Mouse (Mus musculus): ENCODE measurements around the gene Ndufb7.
"Not testable (repeated sequence)": the region's sequence is repeated elsewhere in the genome, so short reads cannot be mapped to it uniquely, and the experiment has no call there.

Ndufb7 gene

DNA sequence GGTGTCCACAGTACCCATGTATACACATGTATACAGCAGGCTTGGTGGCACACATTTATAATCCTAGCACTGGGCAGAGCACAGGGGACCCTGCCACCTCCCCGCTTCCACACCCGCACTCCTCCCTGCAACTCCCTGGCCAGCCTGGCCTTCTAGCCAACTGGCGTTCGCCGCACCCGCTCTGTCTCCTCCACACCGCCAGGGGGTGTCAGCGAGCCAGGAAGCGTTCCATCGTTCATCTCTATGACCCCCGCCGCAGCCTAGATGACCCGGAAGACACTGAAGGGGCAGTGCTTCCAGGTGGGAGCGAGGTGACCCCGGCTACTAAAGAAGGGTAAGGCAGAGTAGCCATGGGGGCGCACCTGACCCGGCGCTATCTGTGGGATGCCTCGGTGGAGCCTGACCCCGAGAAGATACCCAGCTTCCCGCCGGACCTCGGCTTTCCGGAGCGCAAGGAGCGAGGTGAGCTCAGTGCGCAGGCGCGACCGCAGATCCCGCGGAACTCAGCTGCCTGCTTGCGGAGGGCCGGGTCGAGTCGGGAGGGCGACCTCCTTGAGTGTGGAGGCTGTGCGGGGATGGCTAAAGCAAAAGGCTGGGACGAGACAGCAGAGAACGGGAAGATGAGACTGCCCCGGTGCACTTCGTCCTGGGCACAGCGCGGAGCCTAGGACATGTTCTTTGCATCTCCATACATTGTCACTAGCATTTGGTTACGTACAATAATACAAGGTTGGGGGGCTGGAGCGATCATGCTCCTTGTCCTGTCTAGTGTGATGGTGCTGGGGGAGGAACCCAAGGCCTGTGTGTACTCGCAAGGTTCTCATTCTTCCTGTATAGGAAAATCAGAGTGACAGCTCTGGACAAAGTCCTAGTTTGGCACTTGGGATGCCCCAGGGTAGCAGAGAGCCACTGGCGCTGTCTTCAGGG is at the start of gene Ndufb7:
Gene Ndufb7 (plus strand): TSS at position 203 of the 927 bp plus-strand sequence.
- DNase-seq: peak; percentile 99

DNA sequence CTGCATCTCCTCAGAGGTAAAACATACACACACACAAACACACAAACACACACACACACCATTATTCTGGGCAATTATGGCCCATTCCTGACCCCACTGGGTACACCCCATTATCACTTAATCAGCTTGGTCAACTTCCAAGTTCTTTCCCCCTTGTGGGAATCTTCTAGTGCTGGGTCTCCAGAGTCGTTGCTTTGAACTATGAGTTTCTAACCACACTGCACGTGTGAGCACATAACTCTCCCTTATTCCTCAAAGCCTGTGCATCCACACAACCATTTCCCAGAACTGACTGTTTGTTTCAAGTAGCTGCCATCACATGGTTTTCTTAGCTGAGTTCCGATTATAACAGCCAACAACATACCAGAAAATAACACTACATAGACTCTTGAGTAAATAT is 46.0 kb upstream of the Ndufb7 start:
- no peak for DNase-seq

DNA sequence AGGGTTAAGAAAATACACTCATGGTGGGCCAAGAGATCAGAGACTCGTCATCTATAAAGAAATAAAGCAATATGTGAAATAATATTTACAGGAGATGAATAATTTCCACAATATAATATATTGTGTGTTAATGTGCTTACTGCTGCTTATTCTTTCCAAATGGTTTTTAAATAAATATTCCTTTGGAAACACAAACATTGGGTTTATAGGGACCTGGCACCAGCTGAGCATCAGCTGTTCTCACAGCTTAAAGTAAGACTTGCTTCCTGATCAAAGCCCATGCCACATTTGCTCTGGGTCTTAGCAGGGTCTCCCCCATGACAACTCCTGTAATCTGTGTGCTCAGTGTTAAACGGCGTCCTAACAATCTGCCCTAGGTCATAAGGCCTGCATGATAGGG is 45.6 kb upstream of the Ndufb7 start:
- DNase-seq: not testable (repeated sequence)

DNA sequence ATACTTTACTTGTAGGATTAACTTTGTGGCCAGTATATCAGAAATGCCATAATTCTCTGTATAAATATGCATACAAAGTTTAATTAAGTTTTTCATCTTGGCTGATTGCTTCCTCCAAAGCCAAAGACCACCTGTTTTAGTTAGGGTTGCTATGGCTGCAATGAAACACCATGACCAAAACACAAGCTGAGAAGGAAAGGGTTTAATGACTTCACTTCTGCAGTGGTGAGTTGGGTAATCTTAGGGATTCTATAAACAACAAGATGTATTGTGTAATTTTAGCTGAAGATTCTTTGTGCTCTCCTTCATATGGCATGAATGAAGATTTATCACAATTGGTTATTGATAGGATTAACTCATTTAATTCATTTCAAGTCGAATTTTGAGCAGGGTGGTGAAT is 45.2 kb upstream of the Ndufb7 start:
- DNase-seq: no peak

DNA sequence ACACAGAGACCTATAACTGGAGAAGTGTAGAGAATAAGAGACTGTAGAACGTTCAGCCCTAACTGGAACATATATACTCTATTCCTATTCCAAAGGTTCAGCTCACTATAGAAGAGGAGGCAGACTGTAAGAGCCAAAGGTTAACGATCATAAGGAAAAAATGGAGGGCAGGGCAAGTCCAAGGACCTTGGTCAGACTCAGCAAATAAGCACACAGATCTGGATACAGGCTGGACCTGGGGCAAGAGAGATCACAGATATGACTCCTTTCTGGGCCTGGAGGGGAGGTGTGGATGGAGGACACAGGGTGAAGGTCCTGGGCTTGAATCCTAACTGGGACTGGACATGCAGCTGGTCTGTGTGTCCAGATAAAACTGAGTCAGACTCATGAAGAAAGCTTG is 31.7 kb upstream of the Ndufb7 start:
- DNase-seq: no peak

DNA sequence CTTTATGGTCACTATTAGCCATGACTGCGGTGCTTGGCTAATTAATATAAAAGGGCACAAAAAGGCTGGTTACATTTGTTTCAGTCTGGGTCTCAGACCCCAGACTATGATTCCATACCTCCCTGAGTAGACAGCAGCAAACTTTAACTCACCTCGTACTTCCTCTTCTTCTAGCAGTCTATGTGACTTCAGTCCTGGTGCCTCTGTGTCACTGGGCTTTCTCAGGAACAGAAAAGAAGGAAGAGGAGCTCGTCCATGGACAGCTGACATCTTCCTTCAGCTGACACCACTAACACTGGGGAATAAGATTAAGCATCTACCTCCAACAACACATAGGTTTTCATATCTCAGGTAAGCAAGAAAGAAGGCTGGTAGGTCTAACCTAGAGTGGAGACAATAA is 30.7 kb upstream of the Ndufb7 start, which contains the start of gene Olfr370:
Gene Olfr370 (plus strand): TSS at position 45 of the 400 bp plus-strand sequence.
- no peak for DNase-seq

DNA sequence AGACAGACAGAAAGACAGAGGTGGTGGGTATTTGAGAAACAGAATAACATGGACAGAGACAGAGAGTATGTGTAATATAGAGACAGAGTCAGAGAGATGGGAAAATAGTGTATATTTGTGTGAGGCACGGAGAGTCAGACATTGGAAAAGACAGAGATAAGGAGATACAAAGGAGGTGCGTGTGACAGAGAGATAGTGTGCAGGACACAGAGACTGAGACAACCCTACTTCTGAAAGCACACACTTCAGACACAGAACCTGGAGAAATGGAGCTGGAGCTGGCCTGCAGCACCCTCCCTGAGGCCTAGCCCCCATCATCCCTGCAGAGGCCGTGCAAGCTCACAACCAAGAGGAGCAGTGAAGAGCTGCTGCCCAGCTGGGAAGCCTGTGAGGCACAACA is 3.8 kb upstream of the Ndufb7 start:
- no peak for DNase-seq

DNA sequence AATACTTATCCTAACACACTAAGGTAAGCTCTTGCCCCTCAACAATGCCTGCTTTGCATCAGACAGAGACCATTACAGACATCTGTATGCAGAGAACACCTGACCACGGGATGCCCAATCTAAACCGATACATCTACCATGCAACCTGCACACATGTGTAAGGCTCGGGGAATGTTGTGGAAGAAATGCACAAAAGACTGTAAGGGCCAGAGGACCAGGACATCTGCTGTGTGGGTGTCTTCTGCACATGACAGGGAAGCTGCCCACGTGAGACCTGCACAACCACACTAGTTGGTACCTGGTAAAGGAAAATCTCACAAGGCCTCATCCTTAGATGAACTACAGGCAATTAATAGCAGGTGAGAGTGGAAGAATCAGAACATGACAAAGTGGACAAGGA is 3.2 kb upstream of the Ndufb7 start:
- DNase-seq: no peak

DNA sequence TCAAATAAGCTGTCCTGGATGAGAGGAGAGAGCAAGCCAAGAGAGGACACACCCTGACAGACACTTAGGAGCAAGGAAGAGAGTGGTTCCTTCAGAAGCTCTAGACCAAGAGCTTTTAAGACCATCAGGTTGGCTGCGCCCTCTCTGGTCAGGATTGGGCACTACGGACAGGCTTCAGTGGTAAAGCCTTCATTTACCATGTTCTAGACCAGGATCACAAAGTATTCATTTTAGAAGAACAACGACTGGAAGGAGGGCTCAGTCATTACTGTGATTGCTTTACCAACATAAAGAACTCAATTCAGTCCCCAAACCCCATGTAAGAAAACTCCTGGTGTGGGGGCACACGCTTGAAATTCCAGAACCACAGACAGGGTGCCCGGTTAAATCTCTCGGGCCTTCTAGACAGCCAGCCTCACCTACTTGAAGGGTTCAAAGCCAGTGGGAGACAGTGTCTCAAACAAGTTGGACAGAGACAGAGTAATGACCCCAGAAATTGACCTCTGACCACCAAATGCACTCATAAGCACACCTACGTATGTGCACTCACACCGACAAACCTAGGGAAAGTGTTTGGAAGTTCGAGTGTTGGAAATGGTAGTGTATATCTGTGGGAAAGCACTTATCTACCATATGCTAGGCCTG is 618 bp upstream of the Ndufb7 start:
- DNase-seq: peak; percentile 33 to 62

DNA sequence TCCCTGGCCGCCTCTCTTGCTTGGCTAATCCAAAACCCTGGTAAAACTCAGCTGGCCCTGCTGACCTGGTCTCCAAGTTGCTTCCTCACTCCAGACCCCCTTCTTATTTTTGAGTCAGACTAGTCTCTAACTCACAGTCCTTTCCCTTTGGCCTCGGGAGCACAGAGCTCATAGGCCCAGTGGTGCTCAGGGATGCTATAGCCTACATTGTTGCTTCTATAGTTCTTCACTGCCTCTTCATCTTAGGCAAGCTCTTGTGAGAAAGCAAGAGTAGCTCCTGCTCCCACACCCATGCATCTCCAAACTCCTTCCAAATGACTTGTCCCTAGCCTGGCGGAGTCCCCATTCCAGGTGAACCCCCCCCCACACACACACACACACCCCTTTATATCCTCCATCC is 1.2 kb downstream of the Ndufb7 start:
- peak; percentile 7 to 8 for DNase-seq

DNA sequence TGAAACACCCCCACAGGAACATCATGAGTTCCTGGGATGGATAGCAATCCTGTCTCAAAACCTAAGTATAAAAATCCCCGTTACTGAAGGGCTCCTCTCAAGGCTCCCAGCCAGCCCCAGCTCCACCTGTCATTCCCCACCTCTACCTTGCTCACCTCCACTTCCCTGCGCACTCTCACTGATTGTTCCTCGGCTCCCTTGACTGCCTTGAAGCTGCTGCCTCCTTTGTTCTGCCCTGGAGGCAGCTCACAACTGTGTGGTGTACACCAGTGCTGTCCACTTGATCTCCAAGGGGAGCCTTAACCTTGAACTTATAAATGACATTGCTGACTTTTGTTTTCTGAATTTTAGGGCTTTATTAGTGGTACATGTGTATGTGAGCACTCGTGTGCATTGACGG is 1.7 kb downstream of the Ndufb7 start:
- DNase-seq: peak; percentile 6 to 9

DNA sequence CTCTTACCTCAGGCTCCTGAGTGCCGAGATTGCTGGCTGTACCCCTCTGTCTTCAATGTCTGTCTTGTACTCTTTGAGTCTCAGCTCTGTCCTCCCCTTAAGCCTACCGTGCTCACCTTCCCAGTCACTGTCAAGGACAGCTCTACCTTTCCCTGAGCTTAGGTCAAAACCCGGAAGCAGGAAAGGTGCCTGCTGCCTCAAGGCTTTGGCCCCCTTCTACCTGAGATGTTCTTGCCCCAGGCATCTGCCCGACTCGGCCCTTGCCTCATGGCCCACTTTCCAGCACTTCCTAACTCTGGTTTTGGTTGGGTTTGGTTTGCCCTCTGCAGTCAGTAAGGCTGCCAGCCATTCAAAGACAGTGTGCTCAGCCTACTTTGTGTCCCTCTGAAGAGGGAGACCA is 2.3 kb downstream of the Ndufb7 start:
- peak; percentile 7 for DNase-seq

DNA sequence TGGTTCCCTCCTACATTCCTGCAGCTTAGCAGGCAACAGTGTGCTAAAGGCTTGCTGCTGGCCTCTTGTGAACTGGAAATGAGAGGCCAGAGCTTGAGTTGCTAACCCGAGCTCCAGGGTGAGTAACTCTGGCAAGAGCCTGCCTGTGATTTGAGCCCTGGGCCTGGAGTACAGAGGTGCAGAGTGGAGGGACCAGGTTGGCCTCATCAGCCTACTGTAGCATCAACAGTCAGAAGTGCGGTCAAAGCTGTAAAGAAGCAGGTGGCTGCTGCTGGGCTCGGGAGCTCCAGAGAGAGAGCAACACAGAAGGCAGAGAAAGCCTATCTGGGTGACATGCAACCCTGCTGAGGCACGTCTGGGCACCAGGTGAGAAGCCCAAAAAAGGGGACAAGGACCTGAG is 2.7 kb downstream of the Ndufb7 start:
- DNase-seq: peak in 1 of 2 experiments; percentile 10

DNA sequence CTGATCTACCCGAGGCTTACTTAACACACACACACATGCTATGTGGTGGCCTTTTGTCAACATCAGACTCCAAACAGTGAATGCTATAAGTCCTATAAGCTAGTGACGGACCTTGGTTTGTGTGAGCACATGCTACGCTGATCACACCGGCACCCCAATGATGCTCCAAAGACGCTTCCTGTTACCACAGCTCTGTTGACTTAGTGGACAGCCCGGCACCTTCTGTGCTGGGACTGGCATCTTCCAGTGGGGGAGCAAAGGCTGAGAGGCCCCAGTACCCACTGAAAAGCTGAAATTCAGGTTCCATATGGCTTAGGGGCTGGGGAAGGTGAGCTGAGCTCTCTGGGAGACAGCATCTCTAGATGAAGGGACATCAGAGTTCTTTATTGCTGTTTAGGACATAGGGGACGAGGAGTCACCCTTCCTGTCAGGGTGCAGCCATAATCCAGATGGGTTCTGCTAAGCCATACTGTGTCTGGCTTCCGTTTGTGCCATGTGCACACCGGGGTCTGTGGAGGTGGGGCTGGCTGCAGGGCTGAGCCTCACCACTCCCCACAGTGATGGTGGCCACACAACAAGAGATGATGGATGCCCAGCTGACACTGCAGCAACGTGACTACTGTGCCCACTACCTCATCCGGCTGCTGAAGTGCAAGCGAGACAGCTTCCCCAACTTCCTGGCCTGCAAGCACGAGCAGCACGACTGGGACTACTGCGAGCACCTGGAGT is 4.0 kb downstream of the Ndufb7 start:
- DNase-seq: peak; percentile 6 to 10

DNA sequence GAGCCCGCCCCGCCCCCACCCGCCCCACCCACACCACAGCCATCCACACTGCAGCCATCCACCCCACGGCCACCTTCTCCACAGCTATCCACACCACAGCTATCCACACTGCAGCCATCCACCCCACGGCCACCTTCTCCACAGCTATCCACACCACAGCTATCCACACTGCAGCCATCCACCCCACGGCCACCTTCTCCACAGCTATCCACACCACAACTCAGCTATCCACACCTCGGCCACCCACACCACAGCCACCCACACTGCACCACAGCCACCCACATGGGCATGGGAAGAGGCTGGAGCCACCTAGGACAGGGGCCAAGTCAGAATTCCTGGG is 4.5 kb downstream of the Ndufb7 start:
- DNase-seq: not testable (repeated sequence)

DNA sequence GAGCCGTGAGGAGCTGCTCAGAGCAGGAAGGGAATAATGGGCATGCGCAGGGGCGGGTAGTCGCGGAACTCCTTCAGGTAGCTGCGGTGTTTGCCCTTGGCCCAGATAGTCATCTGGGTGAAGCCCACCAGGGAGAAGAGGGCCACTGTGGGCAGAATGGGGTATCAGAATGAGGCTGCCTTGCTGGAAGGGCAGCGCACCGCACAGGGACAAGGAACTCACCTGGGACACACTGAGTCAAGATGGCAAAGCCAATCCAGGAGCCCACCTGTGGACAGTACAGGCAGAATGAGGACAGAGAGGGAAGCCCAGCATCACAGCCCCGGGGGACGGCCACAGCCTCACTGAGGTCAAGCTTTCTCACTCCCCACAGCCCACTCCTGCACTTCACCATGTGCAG is 5.3 kb downstream of the Ndufb7 start:
- DNase-seq: peak; percentile 7 to 8

DNA sequence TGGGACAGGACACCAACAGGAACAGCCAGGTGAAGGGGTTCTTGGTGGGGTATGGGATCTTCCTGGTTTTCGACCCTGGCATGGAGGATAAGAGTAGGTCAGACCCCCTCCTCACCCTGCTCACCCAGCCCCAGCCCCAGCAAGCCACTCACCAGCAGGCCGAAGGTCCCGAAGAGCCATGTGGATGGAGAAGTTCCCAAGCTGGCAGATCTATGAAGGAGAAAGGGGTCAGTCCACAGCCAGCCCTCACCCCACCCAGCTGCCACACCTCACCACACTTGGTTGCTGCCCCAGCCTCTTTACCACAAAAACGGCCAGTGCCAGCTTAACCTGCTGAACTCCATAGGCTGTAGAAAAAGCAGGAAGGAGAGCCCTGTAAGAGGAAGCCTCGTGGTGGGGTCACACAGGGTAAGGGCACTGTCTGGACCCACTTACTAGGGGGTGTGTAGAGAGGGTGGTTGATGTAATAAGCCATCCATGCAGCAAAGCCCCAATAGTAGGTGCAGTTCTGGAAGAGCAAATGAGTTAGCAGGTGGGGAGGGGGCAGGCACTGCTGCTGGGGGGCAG is 5.9 kb downstream of the Ndufb7 start:
- DNase-seq: peak in 1 of 2 experiments; percentile 2

DNA sequence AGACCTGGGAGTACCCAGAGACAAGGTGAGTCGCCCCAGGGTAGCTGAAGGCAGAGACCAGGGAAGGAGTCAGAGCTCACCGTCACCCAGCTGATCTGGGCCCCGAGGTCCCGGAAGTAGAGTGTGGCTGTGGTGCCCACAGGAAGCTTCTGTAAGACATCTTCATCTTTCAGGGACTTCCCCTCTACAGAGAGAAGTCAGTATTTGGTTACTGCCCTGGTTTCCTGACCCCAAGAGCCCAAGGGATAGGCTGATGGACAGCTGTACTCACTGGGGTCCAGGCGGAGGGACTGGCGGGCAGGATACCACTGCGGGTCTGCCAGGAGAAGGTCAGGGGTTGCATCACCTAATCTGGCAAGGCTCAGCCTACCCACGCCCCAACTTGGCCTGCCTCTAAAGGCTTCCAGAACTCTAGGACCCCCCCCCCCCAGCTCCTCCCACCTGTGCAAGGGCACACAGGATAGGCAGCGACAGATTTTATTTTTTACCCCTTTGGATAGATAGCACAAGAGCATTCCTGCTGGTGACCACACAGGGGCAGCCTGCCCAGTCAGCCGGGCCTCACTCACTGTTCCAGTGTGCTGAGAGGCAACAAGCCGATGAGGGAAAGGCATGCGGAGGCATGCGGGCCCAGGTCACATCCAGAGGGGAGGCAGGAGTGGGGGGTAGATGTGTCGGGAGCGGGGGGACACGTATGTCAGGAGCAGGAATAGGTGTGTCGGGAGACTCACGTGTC is 6.8 kb downstream of the Ndufb7 start:
- peak; percentile 22 to 41 for DNase-seq

DNA sequence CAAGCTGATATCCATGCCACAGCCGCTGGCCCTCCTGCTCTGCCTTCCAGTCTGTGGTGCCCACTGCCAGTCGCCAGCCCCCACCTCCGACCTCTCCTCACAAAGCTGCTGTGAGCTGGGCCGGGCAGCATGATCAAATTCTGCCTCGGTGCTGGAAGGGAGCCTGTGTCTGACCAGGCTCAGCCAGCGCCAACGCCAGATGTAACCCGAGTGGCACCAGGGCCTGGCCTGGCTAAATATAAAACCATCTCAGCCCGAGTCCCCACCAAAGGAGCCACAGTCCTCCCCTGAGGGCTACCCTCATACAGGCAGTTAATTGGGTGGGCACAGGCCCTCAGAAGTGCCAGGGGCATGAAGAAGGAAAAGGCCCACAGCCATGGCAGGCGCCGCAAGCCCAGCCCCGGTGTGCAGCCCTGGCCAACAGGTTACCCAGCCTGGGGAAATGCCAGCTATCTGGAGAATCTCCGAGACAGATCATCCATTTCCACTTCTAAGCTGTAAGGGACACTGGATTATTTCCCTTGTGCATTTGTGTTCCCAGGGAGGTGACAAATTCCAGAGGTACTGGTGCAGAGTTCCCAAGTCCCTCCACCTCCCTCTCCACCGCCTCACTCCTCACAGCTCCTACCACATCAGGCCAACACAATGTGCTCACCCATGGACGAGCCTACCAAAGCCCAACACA is 8.3 kb downstream of the Ndufb7 start:
- peak; percentile 47 to 48 for DNase-seq

DNA sequence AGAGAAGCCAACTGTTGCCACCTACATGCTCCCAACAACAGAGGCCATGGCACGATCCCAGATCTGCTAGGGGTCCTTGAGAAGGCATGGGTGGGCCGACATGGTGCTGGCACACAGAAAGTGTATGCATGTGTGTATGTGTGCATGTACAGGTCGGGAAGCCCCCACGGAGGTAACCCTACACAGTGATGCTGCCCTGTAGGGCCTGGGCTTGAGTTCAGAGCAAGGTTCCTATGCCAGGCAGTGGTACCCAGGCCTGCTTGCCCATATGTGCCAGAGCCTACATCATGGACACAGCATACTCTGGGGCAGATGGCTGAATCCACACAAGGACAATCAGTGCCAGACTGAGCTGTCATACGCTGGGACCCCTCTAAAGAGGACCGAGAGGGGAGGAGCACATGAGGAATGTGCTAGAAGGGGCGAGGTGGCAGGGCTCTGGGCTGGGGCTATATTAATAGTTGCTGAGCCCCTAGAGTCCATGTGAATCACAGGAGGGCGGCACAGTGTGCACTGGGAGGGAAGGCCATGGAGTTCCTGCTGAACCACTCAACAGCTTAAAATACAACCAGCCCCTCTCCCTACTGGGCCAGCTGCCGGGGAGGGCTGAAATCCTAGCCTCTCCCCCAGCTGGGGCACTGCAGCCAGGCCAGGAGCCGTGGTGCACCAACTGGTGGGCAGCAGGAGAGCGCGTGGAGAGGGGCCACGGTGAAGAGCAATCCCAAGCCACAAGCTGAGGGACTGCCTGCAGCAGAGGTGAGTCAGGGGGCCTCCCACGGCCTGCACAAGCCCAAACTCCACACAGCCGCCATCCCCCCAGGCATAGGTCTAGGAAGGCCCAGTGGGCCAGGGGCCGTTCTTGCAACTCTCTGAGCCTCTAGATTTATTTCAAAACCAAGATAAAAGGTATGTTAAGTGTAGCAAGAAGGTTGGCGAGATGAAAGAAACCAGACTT is 9.4 kb downstream of the Ndufb7 start:
- peak; percentile 40 to 53 for DNase-seq

DNA sequence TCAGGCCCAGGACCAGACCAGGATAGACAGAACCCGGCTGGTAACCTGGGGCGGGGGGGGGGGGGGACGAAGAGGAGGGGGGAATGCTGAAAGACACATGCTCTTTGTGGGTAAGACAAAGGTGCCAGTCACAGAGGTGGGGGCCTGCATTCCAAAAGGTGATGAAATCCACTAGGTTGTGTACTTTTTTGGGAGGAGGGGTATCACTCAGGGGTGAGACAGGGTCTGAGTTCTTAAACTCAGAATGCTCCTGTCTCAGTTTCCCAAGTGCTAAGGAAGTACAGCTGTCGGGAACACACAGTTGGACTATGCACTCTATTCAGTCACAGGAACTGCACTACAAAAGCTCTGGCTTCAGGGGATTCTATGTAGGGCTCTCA is 10.0 kb downstream of the Ndufb7 start:
- DNase-seq: peak in 1 of 2 experiments; percentile 1

Measured in cerebellum, postnatal 14 days (tissue).